Mouse (Mus musculus) liver, adult 2 months (tissue): Measurements from ENCODE around the gene Tollip. TPM values are rescaled to one million over a fixed set of nuclear protein-coding genes. Genes with fewer than 3 reads are reported as not detected.
A peak's percentile ranks its signal among the peaks of the same experiment; 100 is the strongest.

ENCODE experiments used
- DNase-seq: peaks from one replicate; pipeline ENCODE4 v3.0.0-alpha.2; 2011; ENCODE audit warnings: low read depth, low spot score; ENCODE audit errors: extremely low read depth
- H3K27ac ChIP-seq: fragments of 200-500 bp; replicated peaks from 2 replicates; pipeline ENCODE4 v1.5.1; 2012; ENCODE audit warnings: low read depth, mild to moderate bottlenecking, control low read depth, inconsistent platforms, low read length; ENCODE audit not compliant: insufficient read depth
- H3K27me3 ChIP-seq: fragments of 200-500 bp; 2 replicates; pipeline ENCODE4 v1.6.1; 2012; ENCODE audit warnings: mild to moderate bottlenecking, moderate library complexity, low read length, inconsistent platforms; ENCODE audit not compliant: control insufficient read depth, insufficient read depth
- H3K36me3 ChIP-seq: fragments of 200-500 bp; 2 replicates; pipeline ENCODE4 v1.6.1; 2012; ENCODE audit warnings: low read length, inconsistent platforms; ENCODE audit not compliant: control insufficient read depth, insufficient read depth
- H3K4me1 ChIP-seq: fragments of 200-500 bp; 2 replicates; pipeline ENCODE4 v1.6.1; 2011; ENCODE audit warnings: low read length; ENCODE audit not compliant: control insufficient read depth, insufficient read depth
- H3K4me3 ChIP-seq: fragments of 200-500 bp; 2 replicates; pipeline ENCODE4 v1.5.1; 2011; ENCODE audit warnings: low read depth, mild to moderate bottlenecking, control low read depth, low read length, moderate library complexity; ENCODE audit not compliant: insufficient read depth
- H3K79me2 ChIP-seq: fragments of 200-500 bp; 2 replicates; pipeline ENCODE4 v1.6.1; 2012; ENCODE audit warnings: inconsistent platforms, mild to moderate bottlenecking, low read length, moderate library complexity; ENCODE audit not compliant: control insufficient read depth, insufficient read depth
- H3K9ac ChIP-seq: fragments of 200-500 bp; 2 replicates; pipeline ENCODE4 v1.6.1; 2012; ENCODE audit warnings: low read depth, mild to moderate bottlenecking, control low read depth, inconsistent platforms, low read length
- CTCF ChIP-seq: fragments of 200-500 bp; IDR thresholded peaks from 2 replicates; pipeline ENCODE4 v1.5.1; 2011; ENCODE audit warnings: low read depth, low read length, control low read depth
- POLR2A ChIP-seq: fragments of 200-500 bp; IDR thresholded peaks from 2 replicates; pipeline ENCODE4 v1.6.1; 2011; ENCODE audit warnings: low read length, control low read depth; ENCODE audit not compliant: insufficient read depth; ENCODE audit errors: extremely low read depth
- WGBS: fragments of 180-500 bp; shearing (Covaris S2); methylation state at CpG from one replicate; pipeline ENCODE4 v1.1.7; 2018; 5-methylcytosine and 5-hydroxymethylcytosine counted together
- polyA plus RNA-seq: library from polyadenylated mRNA; depleted of rRNA; stranded (reverse); fragments of >200 nt; gene quantifications from 2 replicates; pipeline ENCODE4 v1.2.3, GENCODE M21; 2012
- total RNA-seq: library from RNA; depleted of rRNA; stranded (reverse); fragments of >200 nt; gene quantifications from 2 replicates; pipeline ENCODE4 v1.2.3, GENCODE M21; 2014

Gene Tollip
- total and polyA plus RNA-seq, 2 experiments, result 25.9 to 51.6 TPM

- Histone ChIP-seq H3K36me3 (no peaks in the 10 kb centered on the region), H3K4me3 (no peak overlapping the region), H3K27ac (no peak overlapping the region), H3K27me3 (peaks cover 30% of the 10 kb centered on the region), H3K4me1 (no peaks in the 10 kb centered on the region), H3K79me2 (no peaks in the 10 kb centered on the region), H3K9ac (no peak overlapping the region)
- no peak for TF ChIP-seq POLR2A
- TF ChIP-seq CTCF, result no peak
- no peak for DNase-seq
- 91% methylated on average over 4 of the region's 4 CpGs for WGBS
These were observed 33.5 kb upstream of the Tollip start for GRCm38 (mm10) chr7:141951821-141952220.

DNA sequence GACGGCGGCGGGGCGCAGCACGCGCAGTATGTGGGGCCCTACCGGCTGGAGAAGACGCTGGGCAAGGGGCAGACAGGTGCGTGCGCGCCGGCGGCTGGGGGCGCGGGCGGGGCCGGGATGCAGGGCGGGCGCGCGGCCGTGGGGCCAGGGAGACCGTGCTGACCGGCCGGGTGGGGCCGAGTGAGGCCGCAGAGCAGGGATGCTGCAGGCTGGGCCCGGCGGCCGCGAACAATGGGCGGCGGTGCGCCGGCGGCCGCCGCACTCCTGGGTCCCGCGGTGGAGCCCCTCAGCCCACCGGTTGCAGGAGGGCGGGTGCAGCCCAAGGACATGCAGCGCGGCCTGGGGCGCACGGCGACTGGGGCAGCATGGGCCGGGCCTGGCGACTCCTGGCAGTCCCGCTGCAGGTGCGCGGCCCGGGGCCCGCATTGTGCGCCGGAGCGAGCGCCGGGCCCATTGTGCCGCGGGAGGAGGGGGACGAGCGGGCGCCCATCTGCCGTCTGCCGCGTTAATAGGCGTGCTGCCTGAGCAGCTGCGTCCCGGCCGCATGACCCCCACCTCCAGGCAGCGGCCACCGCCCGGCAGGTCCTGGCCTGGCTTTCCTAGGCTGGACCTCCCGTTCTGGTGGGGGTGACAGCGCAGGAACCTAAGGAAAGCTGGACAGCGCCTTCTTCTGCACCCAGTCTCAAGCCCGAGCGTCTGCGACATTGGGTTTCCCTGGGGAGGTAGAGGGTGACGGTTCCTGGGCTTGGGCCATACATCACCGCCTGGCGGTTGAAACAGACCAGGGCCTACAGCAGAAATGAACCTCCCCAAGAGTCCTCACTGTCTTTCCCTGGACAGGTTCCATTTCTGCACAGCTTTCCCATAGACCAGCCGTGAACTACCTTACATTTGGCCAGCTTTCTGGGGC lies 32.1 kb upstream of the Tollip start:
- DNase-seq, result no peak
- H3K27ac ChIP-seq, result no peak overlapping the region
- H3K79me2 ChIP-seq, result no peaks in the 10 kb centered on the region
- H3K4me3 ChIP-seq, result no peak overlapping the region; the same call in 1 of the 2 replicates
- no peak overlapping the region for H3K9ac ChIP-seq
- WGBS, result 5% methylated on average over 67 of the region's 84 CpGs
- no peaks in the 10 kb centered on the region for H3K36me3 ChIP-seq
- TF ChIP-seq POLR2A (no peak), CTCF (no peak)
- no peaks in the 10 kb centered on the region for H3K4me1 ChIP-seq
- peaks cover 30% of the 10 kb centered on the region for H3K27me3 ChIP-seq

DNA sequence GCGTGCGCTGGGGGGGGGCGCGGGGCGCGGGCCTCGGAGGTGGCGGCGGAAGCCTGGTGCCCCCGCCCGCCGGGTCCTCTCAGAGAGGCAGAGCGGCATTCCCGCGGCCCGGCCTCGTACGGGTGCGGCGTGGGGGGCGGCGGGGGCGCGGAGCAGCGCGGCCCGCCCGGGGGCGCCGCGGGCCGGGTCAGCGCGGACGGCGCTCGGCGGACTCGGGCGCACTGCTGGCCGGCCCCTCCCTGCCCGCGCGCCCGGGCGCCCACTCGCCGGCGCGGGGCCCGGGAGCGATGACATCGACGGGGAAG lies 31.4 kb upstream of the Tollip start:
- Histone ChIP-seq H3K27me3 (peaks cover 30% of the 10 kb centered on the region), H3K9ac (no peak overlapping the region), H3K4me3 (no peak overlapping the region), H3K36me3 (no peaks in the 10 kb centered on the region), H3K27ac (no peak overlapping the region), H3K79me2 (no peaks in the 10 kb centered on the region), H3K4me1 (no peaks in the 10 kb centered on the region)
- TF ChIP-seq CTCF (no peak), POLR2A (no peak)
- WGBS, result 8% methylated on average over 44 of the region's 54 CpGs
- no peak for DNase-seq

GRCm38 (mm10) chr7:141948906-141949798 lies 30.8 kb upstream of the Tollip start, which contains the start of gene Brsk2:
Brsk2 (plus strand) TSS chr7:141949751.
- 3% methylated on average over 55 of the region's 55 CpGs for WGBS
- Histone ChIP-seq H3K27me3 (peaks cover 30% of the 10 kb centered on the region), H3K9ac (0 out of 2 replicates have a peak within 1 kb of the TSS, but pooled peaks have one; percentile 27), H3K36me3 (no peaks in the 10 kb centered on the region), H3K27ac (no peak within 1 kb of the TSS), H3K79me2 (no peaks in the 10 kb centered on the region), H3K4me1 (no peaks in the 10 kb centered on the region), H3K4me3 (peak within 1 kb of the TSS; percentile 37; the same call in 1 of the 2 replicates)
- TF ChIP-seq POLR2A, result no peak
- TF ChIP-seq CTCF, result no peak
- peak; percentile 74 for DNase-seq

DNA sequence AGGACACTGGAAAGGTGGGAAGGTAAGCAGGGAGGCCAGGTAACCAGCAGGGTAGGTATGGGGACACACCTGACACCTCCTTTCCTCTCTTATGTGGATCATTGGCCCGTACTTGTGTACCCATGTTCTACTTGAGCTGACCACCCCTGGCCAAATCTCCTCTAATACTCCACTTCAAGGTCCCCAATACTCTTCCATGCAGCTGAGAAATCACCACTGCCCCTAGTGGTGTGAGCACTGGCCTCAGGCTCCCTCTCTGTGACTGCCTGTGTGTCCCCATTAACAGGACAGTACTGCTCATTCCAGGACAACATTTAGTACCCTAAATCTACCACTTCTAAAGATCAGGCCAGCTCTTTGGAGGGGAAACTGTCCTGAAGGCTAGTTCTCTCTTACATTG lies 29.7 kb upstream of the Tollip start:
- H3K27me3 ChIP-seq, result peaks cover 30% of the 10 kb centered on the region

More for the DNA sequence above, 29.7 kb upstream of the Tollip start:
- Histone ChIP-seq H3K27ac (no peak overlapping the region), H3K4me1 (no peaks in the 10 kb centered on the region), H3K79me2 (no peaks in the 10 kb centered on the region), H3K9ac (no peak overlapping the region), H3K36me3 (no peaks in the 10 kb centered on the region), H3K4me3 (no peak overlapping the region)
- TF ChIP-seq CTCF (0 out of 2 replicates have a peak, but pooled peaks have one; percentile 14), POLR2A (no peak)
- DNase-seq, result no peak
- 64% methylated on average over 1 of the region's 1 CpGs for WGBS
